Mouse (Mus musculus) spleen, postnatal 4 days (tissue): Measurements from ENCODE around the gene Dnah14.

Source experiments
- DNase-seq, 2 experiments: peaks; one replicate each; pipeline ENCODE4 v3.0.0; 2022; ENCODE audit warnings: low spot score in 2 of 2

Gene Dnah14

GRCm38 (mm10) chr1:181852466-181852865 lies 276.1 kb downstream of the Dnah14 start:
- peak; percentile 29 to 64 for DNase-seq

GRCm38 (mm10) chr1:181853081-181853736 lies 276.9 kb downstream of the Dnah14 start:
- peak; percentile 78 to 84 for DNase-seq

- no peak for DNase-seq
Observed at GRCm38 (mm10) chr1:181854829-181855228, 278.5 kb downstream of the Dnah14 start.

GRCm38 (mm10) chr1:181856329-181856728 lies 280.0 kb downstream of the Dnah14 start:
- no peak for DNase-seq

GRCm38 (mm10) chr1:181860659-181861058 lies 284.3 kb downstream of the Dnah14 start:
- DNase-seq: peak; percentile 85 to 86

- DNase-seq: no peak
Observed at GRCm38 (mm10) chr1:181861181-181861902, 285.0 kb downstream of the Dnah14 start.

GRCm38 (mm10) chr1:181862676-181863374 lies 286.5 kb downstream of the Dnah14 start:
- no peak for DNase-seq

- DNase-seq: no peak
Observed at GRCm38 (mm10) chr1:181863431-181863830, 287.1 kb downstream of the Dnah14 start.
